Mouse (Mus musculus) heart, adult 2 months (tissue): ENCODE results near the gene C2cd5.

Experiments
- CTCF ChIP-seq: fragments of 200-600 bp; IDR thresholded peaks from 2 replicates; pipeline ENCODE4 v1.8.1; 2022; ENCODE audit warnings: antibody characterized with exemption, mild to moderate bottlenecking, moderate library complexity
- POLR2A ChIP-seq: fragments of 200-500 bp; IDR thresholded peaks from 2 replicates; pipeline ENCODE4 v1.6.1; 2011; ENCODE audit warnings: mild to moderate bottlenecking, low read depth, low read length, control low read depth; ENCODE audit not compliant: insufficient read depth

DNA sequence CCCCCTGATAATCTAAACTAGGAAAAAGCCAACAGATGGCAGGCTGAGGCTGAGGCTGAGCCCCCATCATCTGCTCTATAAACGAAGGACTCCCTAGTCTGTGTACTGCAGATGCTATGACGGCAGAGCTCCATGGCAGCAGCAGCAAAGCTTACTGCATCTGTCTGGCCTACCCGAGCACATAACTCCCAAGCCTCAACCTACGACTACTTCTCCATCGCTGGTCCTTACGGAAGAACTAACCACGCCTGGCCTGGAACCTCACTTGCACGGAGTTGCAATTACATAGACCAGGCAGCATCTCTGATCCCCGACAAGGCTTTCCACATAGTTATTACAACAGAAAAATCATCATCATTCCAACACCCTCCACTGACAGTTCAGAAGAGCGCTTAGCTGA, 23.5 kb downstream of the C2cd5 start:
- no peak for TF ChIP-seq CTCF
- no peak for TF ChIP-seq POLR2A
